Mouse (Mus musculus) adrenal gland, postnatal 10 days (tissue): ENCODE measurements around the gene Dnajc8. TPM values are rescaled to one million over a fixed set of nuclear protein-coding genes. Genes with fewer than 3 reads are reported as not detected.
"Not testable (repeated sequence)": the region's sequence is repeated elsewhere in the genome, so short reads cannot be mapped to it uniquely, and the experiment has no call there.

Experiments
- DNase-seq: peaks from one replicate; pipeline ENCODE4 v3.0.0; 2021; ENCODE audit warnings: mixed read lengths
- total RNA-seq, 2 experiments: library from RNA; stranded (reverse); gene quantifications; 2 replicates each; pipeline ENCODE4 v1.2.3; 2021

Gene Dnajc8
- total RNA-seq, 2 experiments from 2014 or later = 73.9 to 87.0 TPM

- DNase-seq = peak; percentile 93
These were observed 20.7 kb upstream of the Dnajc8 start for GRCm38 (mm10) chr4:132514555-132515135.

- DNase-seq = peak; percentile 93
These were observed 19.8 kb upstream of the Dnajc8 start for GRCm38 (mm10) chr4:132515369-132516155.

GRCm38 (mm10) chr4:132518066-132518465 lies 17.3 kb upstream of the Dnajc8 start:
- DNase-seq = no peak

GRCm38 (mm10) chr4:132519188-132519587 lies 16.2 kb upstream of the Dnajc8 start:
- DNase-seq = no peak

GRCm38 (mm10) chr4:132524321-132524741 lies 11.0 kb upstream of the Dnajc8 start:
- DNase-seq = no peak

- no peak for DNase-seq
These were observed 10.5 kb upstream of the Dnajc8 start for GRCm38 (mm10) chr4:132524808-132525207.

GRCm38 (mm10) chr4:132526678-132527077 lies 8.7 kb upstream of the Dnajc8 start:
- DNase-seq = no peak

- no peak for DNase-seq
These were observed 7.3 kb upstream of the Dnajc8 start for GRCm38 (mm10) chr4:132527917-132528522.

- no peak for DNase-seq
These were observed 6.0 kb upstream of the Dnajc8 start for GRCm38 (mm10) chr4:132529344-132529743.

GRCm38 (mm10) chr4:132530033-132530804 lies 5.1 kb upstream of the Dnajc8 start:
- no peak for DNase-seq

- DNase-seq = peak; percentile 40
These were observed 2.9 kb upstream of the Dnajc8 start for GRCm38 (mm10) chr4:132532496-132532895.

GRCm38 (mm10) chr4:132532981-132533916 lies 2.1 kb upstream of the Dnajc8 start, which contains the start of gene Atpif1:
TSS of gene Atpif1 (minus strand) at chr4:132533659.
- DNase-seq = peak; percentile 93

GRCm38 (mm10) chr4:132539481-132539880 lies 4.1 kb downstream of the Dnajc8 start:
- no peak for DNase-seq

- peak; percentile 44 for DNase-seq
These were observed 6.1 kb downstream of the Dnajc8 start for GRCm38 (mm10) chr4:132541413-132541812.

GRCm38 (mm10) chr4:132542724-132543123 lies 7.4 kb downstream of the Dnajc8 start:
- DNase-seq = no peak

GRCm38 (mm10) chr4:132545851-132546250 lies 10.5 kb downstream of the Dnajc8 start:
- DNase-seq = peak; percentile 82

- no peak for DNase-seq
These were observed 18.9 kb downstream of the Dnajc8 start for GRCm38 (mm10) chr4:132554221-132554620.

GRCm38 (mm10) chr4:132554653-132555052 lies 19.3 kb downstream of the Dnajc8 start:
- no peak for DNase-seq

- DNase-seq = not testable (repeated sequence)
These were observed 20.2 kb downstream of the Dnajc8 start for GRCm38 (mm10) chr4:132555550-132555949.

GRCm38 (mm10) chr4:132563261-132563660 lies 27.9 kb downstream of the Dnajc8 start:
- DNase-seq = no peak

- peak; percentile 45 for DNase-seq
These were observed 28.6 kb downstream of the Dnajc8 start, which contains the start of gene Ptafr for GRCm38 (mm10) chr4:132563965-132564364. TSS of gene Ptafr (plus strand) at chr4:132564067.
